Mouse (Mus musculus) lung, postnatal 0 days (tissue): Measurements from ENCODE around the gene Lrch3.

Experiments
- CTCF ChIP-seq: IDR thresholded peaks from 2 replicates; pipeline ENCODE4 v1.5.1; 2016; ENCODE audit warnings: antibody characterized with exemption, mild to moderate bottlenecking
- EP300 ChIP-seq: IDR thresholded peaks from 2 replicates; pipeline ENCODE4 v1.6.1; 2016; ENCODE audit warnings: antibody characterized with exemption, mild to moderate bottlenecking, control low read depth

DNA sequence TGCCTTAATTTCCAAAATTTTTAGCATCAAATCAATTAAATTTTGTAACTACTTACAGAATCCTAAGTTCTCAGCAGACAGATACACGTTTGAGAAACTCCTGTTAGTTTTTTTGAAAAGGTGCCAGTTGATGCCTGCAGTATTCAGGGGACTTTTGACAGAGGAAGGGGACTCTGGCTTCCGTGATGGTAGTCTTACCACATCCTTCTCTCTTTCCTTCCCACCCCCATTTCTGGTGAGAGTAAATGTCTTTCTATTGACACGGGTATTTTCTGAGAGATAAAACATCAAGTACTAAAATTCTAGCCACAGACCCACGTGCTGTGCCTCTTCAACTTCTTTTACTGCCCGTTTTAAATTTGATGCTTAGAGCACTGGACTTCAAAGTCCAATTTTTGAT, 39.9 kb downstream of the Lrch3 start:
- TF ChIP-seq CTCF (no peak), EP300 (no peak)
